Mouse (Mus musculus): ENCODE data around the gene Fbl. TPM values are rescaled to one million over a fixed set of nuclear protein-coding genes. Genes with fewer than 3 reads are reported as not detected.
"Not testable (repeated sequence)": the region's sequence is repeated elsewhere in the genome, so short reads cannot be mapped to it uniquely, and the experiment has no call there.

Gene Fbl
- polyA plus RNA-seq, 2 experiments: 24.4 to 219 TPM

GRCm38 (mm10) chr7:28151584-28152221 is 17.8 kb upstream of the Fbl start:
- no peaks in the 10 kb centered on the region for H3K9me3 ChIP-seq (ENCODE audit: control insufficient read depth, low read length)

DNA sequence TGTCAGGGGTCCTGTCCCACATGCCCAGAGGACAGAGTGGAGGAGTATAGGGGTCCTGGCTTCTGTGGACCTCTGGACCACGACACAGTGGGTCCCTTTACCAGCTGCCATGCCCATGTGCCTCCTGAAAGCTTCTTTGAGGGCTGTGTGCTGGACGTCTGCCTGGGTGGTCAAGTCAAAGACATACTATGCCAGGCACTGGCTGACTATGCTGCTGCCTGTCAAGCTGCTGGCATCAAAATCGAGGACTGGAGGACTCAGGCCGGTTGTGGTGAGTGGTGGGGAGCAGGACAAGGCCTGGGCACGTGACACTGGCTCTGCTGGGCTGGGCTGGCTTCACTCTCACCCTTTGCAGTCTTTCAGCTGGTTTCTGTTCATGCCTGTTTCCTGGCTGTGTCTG is 15.9 kb upstream of the Fbl start:
- WGBS (ENCODE audit: insufficient replicate concordance): 25% methylated on average over 5 of the region's 5 CpGs
- not testable (repeated sequence) for H3K4me2 ChIP-seq (ENCODE audit: low read depth); H3K27ac ChIP-seq; H3K4me1 ChIP-seq (replicated peaks; ENCODE audit: control insufficient read depth in 2 of 2, insufficient read depth in 2 of 2, low read length in 1 of 2); H3K9ac ChIP-seq (replicated peaks); H3K27me3 ChIP-seq (ENCODE audit: control insufficient read depth, insufficient read depth, low read length); ATAC-seq (ENCODE audit: insufficient read depth); H3K9me3 ChIP-seq (ENCODE audit: control insufficient read depth, low read length); H3K4me3 ChIP-seq (ENCODE audit: insufficient read depth in 1 of 2, low read depth in 2 of 2, low read length in 2 of 2); H3K36me3 ChIP-seq (replicated peaks; ENCODE audit: control insufficient read depth, insufficient read depth, low read depth); DNase-seq (ENCODE audit: low read depth in 3 of 3, low spot score in 3 of 3)

More at GRCm38 (mm10) chr7:28151584-28152221, 17.8 kb upstream of the Fbl start:
- no peak for DNase-seq (ENCODE audit: low read depth in 3 of 3, low spot score in 3 of 3)
- no peaks in the 10 kb centered on the region for H3K36me3 ChIP-seq (replicated peaks; ENCODE audit: control insufficient read depth, insufficient read depth, low read depth)
- no peak overlapping the region for H3K4me2 ChIP-seq (ENCODE audit: low read depth)
- TF ChIP-seq EP300 (IDR thresholded peaks at IDR 0.05; ENCODE audit: low read depth) (no peak), CTCF (IDR thresholded peaks at IDR 0.05; ENCODE audit: low read depth) (peak; percentile 68)
- WGBS (ENCODE audit: insufficient replicate concordance): 10% methylated on average over 13 of the region's 13 CpGs
- H3K9ac ChIP-seq (replicated peaks): no peak overlapping the region
- ATAC-seq (ENCODE audit: insufficient read depth): no peak
- H3K4me3 ChIP-seq (ENCODE audit: insufficient read depth in 1 of 2, low read depth in 2 of 2, low read length in 2 of 2): no peak overlapping the region
- H3K27me3 ChIP-seq (ENCODE audit: control insufficient read depth, insufficient read depth, low read length): no peaks in the 10 kb centered on the region
- no peak overlapping the region for H3K27ac ChIP-seq
- no peaks in the 10 kb centered on the region for H3K4me1 ChIP-seq (replicated peaks; ENCODE audit: control insufficient read depth in 2 of 2, insufficient read depth in 2 of 2, low read length in 1 of 2)

DNA sequence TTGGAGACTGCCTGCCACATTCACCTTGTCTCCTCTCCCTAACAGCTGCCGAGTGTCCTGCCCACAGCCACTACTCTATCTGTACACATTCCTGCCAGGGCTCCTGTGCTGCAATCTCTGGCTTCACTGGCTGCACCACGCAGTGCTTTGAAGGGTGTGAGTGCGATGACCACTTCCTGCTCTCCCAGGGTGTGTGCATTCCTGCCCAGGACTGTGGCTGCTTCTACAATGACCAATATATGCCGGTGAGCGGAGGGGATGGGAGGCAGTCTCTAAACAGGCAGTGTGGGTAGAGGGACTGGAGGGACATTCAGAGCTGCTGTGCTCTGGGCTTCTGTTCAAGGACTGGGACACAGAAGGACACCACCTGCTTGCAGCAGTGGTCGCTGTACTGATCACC is 10.2 kb upstream of the Fbl start:
- H3K9ac ChIP-seq (replicated peaks): no peak overlapping the region
- ATAC-seq (ENCODE audit: insufficient read depth) (no peak), DNase-seq (ENCODE audit: low read depth in 3 of 3, low spot score in 3 of 3) (no peak)

DNA sequence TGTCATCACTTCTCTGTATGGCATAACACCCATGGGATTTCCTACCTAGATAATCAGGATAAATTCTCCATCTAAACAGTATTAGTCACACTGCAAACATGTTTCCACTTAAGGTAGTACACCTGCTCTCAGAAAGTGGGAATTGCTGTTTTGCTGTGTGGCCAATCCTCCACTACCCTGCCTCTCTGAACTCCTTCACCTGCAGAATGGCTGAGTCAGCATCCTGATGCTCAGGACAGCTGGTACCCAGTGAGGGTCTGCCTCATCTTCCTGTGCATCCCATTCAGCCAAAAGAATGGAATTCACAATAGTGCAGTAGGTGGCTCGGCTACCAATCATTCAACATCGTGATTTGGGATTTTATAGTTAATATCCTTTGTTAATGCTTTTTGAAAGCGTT is 9.6 kb upstream of the Fbl start:
- WGBS (ENCODE audit: insufficient replicate concordance): 70% methylated on average over 3 of the region's 3 CpGs
- no peaks in the 10 kb centered on the region for H3K27me3 ChIP-seq (ENCODE audit: control insufficient read depth, insufficient read depth, low read length)
- DNase-seq (ENCODE audit: low read depth in 3 of 3, low spot score in 3 of 3) (no peak), ATAC-seq (ENCODE audit: insufficient read depth) (no peak)
- no peak overlapping the region for H3K9ac ChIP-seq (replicated peaks)
- TF ChIP-seq EP300 (IDR thresholded peaks at IDR 0.05; ENCODE audit: low read depth) (no peak), CTCF (IDR thresholded peaks at IDR 0.05; ENCODE audit: low read depth) (no peak)
- no peaks in the 10 kb centered on the region for H3K36me3 ChIP-seq (replicated peaks; ENCODE audit: control insufficient read depth, insufficient read depth, low read depth)
- H3K9me3 ChIP-seq (ENCODE audit: control insufficient read depth, low read length): no peaks in the 10 kb centered on the region
- no peak overlapping the region for H3K4me2 ChIP-seq (ENCODE audit: low read depth)
- no peaks in the 10 kb centered on the region for H3K4me1 ChIP-seq (replicated peaks; ENCODE audit: control insufficient read depth in 2 of 2, insufficient read depth in 2 of 2, low read length in 1 of 2)
- H3K4me3 ChIP-seq (ENCODE audit: insufficient read depth in 1 of 2, low read depth in 2 of 2, low read length in 2 of 2): no peak overlapping the region
- H3K27ac ChIP-seq: no peak overlapping the region

More for the DNA sequence above, 10.2 kb upstream of the Fbl start:
- TF ChIP-seq EP300 (IDR thresholded peaks at IDR 0.05; ENCODE audit: low read depth): no peak
- TF ChIP-seq CTCF (IDR thresholded peaks at IDR 0.05; ENCODE audit: low read depth): no peak
- H3K36me3 ChIP-seq (replicated peaks; ENCODE audit: control insufficient read depth, insufficient read depth, low read depth): no peaks in the 10 kb centered on the region
- H3K27ac ChIP-seq: no peak overlapping the region
- 29% methylated on average over 6 of the region's 6 CpGs for WGBS (ENCODE audit: insufficient replicate concordance)
- H3K4me3 ChIP-seq (ENCODE audit: insufficient read depth in 1 of 2, low read depth in 2 of 2, low read length in 2 of 2): no peak overlapping the region
- H3K4me2 ChIP-seq (ENCODE audit: low read depth): no peak overlapping the region
- no peaks in the 10 kb centered on the region for H3K27me3 ChIP-seq (ENCODE audit: control insufficient read depth, insufficient read depth, low read length)
- H3K4me1 ChIP-seq (replicated peaks; ENCODE audit: control insufficient read depth in 2 of 2, insufficient read depth in 2 of 2, low read length in 1 of 2): no peaks in the 10 kb centered on the region
- H3K9me3 ChIP-seq (ENCODE audit: control insufficient read depth, low read length): no peaks in the 10 kb centered on the region

GRCm38 (mm10) chr7:28161163-28161749 is 8.3 kb upstream of the Fbl start:
- H3K36me3 ChIP-seq (replicated peaks; ENCODE audit: control insufficient read depth, insufficient read depth, low read depth): no peaks in the 10 kb centered on the region
- ATAC-seq (ENCODE audit: insufficient read depth): no peak

More at GRCm38 (mm10) chr7:28161163-28161749, 8.3 kb upstream of the Fbl start:
- Histone ChIP-seq H3K9ac (replicated peaks) (no peak overlapping the region), H3K4me3 (ENCODE audit: insufficient read depth in 1 of 2, low read depth in 2 of 2, low read length in 2 of 2) (no peak overlapping the region), H3K27ac (no peak overlapping the region), H3K4me1 (replicated peaks; ENCODE audit: control insufficient read depth in 2 of 2, insufficient read depth in 2 of 2, low read length in 1 of 2) (no peaks in the 10 kb centered on the region), H3K27me3 (ENCODE audit: control insufficient read depth, insufficient read depth, low read length) (no peaks in the 10 kb centered on the region), H3K4me2 (ENCODE audit: low read depth) (no peak overlapping the region), H3K9me3 (ENCODE audit: control insufficient read depth, low read length) (no peaks in the 10 kb centered on the region; the same call in 1 of the 2 replicates)
- 39% methylated on average over 9 of the region's 9 CpGs for whole genome bisulfite sequencing (ENCODE audit: insufficient replicate concordance)
- TF ChIP-seq EP300 (IDR thresholded peaks at IDR 0.05; ENCODE audit: low read depth): no peak
- TF ChIP-seq CTCF (IDR thresholded peaks at IDR 0.05; ENCODE audit: low read depth): no peak
- no peak for DNase-seq (ENCODE audit: low read depth in 3 of 3, low spot score in 3 of 3)

Measured in liver, embryonic 14.5 days (tissue).